Mouse (Mus musculus) kidney, postnatal 0 days (tissue): ENCODE results near the gene Kdelc2. TPM values are rescaled to one million over a fixed set of nuclear protein-coding genes. Genes with fewer than 3 reads are reported as not detected.

Experiments
- ATAC-seq: fragments of 200-750 bp; cut with Nextera tagmentation; replicated peaks from 2 replicates; pipeline ENCODE4 v1.8.0; 2017; ENCODE audit warnings: low read depth, moderate number of reproducible peaks, moderate TSS enrichment, moderate library complexity; ENCODE audit not compliant: low FRiP score
- DNase-seq: peaks from one replicate; pipeline ENCODE4 v3.0.0-alpha.2; 2016; ENCODE audit warnings: low spot score
- H3K27ac ChIP-seq: fragments of 300-500 bp; sonication (generic); 2 replicates; pipeline ENCODE4 v1.5.1; 2014; ENCODE audit warnings: mild to moderate bottlenecking
- H3K27me3 ChIP-seq: fragments of 300-500 bp; sonication (generic); 2 replicates; pipeline ENCODE4 v1.6.1; 2014; ENCODE audit warnings: low read length, mixed read lengths; ENCODE audit not compliant: insufficient read depth
- H3K36me3 ChIP-seq: fragments of 300-500 bp; sonication (generic); 2 replicates; pipeline ENCODE4 v1.6.1; 2014; ENCODE audit warnings: low read length, mixed read lengths; ENCODE audit not compliant: insufficient read depth
- H3K4me1 ChIP-seq: fragments of 300-500 bp; sonication (generic); replicated peaks from 2 replicates; pipeline ENCODE4 v1.6.1; 2014; ENCODE audit warnings: antibody characterized with exemption, low read length, mixed read lengths; ENCODE audit not compliant: insufficient read depth
- H3K4me2 ChIP-seq: fragments of 300-500 bp; sonication (generic); 2 replicates; pipeline ENCODE4 v1.6.1; 2014; ENCODE audit warnings: mild to moderate bottlenecking, low read length, moderate library complexity, mixed read lengths
- H3K4me3 ChIP-seq: fragments of 300-500 bp; sonication (generic); replicated peaks from 2 replicates; pipeline ENCODE4 v1.5.1; 2014; ENCODE audit warnings: low read depth, low read length
- H3K9ac ChIP-seq: fragments of 300-500 bp; sonication (generic); 2 replicates; pipeline ENCODE4 v1.6.1; 2014; ENCODE audit warnings: low read depth, low read length
- H3K9me3 ChIP-seq: fragments of 300-500 bp; sonication (generic); replicated peaks from 2 replicates; pipeline ENCODE4 v1.6.1; 2016; ENCODE audit warnings: low read length, inconsistent platforms, mixed read lengths
- CTCF ChIP-seq: IDR thresholded peaks from 2 replicates; pipeline ENCODE4 v1.5.1; 2016; ENCODE audit warnings: antibody characterized with exemption, low read depth, mild to moderate bottlenecking, moderate library complexity
- WGBS: fragments of 180-500 bp; shearing (Covaris S2); extraction: QIAGEN DNeasy Blood & Tissue Kit; methylation state at CpG from one replicate; pipeline ENCODE4 v1.1.7; 2014; 5-methylcytosine and 5-hydroxymethylcytosine counted together
- polyA plus RNA-seq: library from polyadenylated mRNA; unstranded; fragments of >200 nt; fragmentation: Nextera tagmentation; extraction: Ambion mirVana; gene quantifications from 2 replicates; pipeline ENCODE4 v1.2.1, GENCODE M21; 2015

Kdelc2 gene
- polyA plus RNA-seq, 1 experiment from 2014 or later, result 28.6 TPM

GRCm38 (mm10) chr9:53356219-53357155, 27.3 kb upstream of the Kdelc2 start:
- TF ChIP-seq CTCF, result no peak
- ATAC-seq (no peak; the same call in 1 of the 2 replicates), DNase-seq (peak; percentile 27)
- H3K27me3 ChIP-seq, result no peaks in the 10 kb centered on the region
- peak overlapping the region; percentile 32; the same call in 1 of the 2 replicates for H3K9ac ChIP-seq
- 0 out of 2 replicates have a peak overlapping the region, but pooled peaks have one; percentile 47 for H3K27ac ChIP-seq
- H3K4me2 ChIP-seq, result peak overlapping the region; percentile 39; the same call in 1 of the 2 replicates
- 19% methylated on average over 14 of the region's 14 CpGs for WGBS
- H3K4me3 ChIP-seq, result no peak overlapping the region
- H3K36me3 ChIP-seq, result no peaks in the 10 kb centered on the region
- H3K9me3 ChIP-seq, result no peaks in the 10 kb centered on the region
- no peaks in the 10 kb centered on the region for H3K4me1 ChIP-seq

- ATAC-seq, result no peak
- Histone ChIP-seq H3K27me3 (no peaks in the 10 kb centered on the region), H3K27ac (no peak overlapping the region), H3K4me2 (no peak overlapping the region), H3K4me1 (no peaks in the 10 kb centered on the region), H3K9ac (no peak overlapping the region), H3K36me3 (0 out of 2 replicates have a peak, but pooled peaks cover 6% of the 10 kb centered on the region), H3K4me3 (no peak overlapping the region), H3K9me3 (no peaks in the 10 kb centered on the region)
- WGBS, result 60% methylated on average over 3 of the region's 3 CpGs
- no peak for TF ChIP-seq CTCF
- no peak for DNase-seq
Observed at GRCm38 (mm10) chr9:53371339-53371738, 12.5 kb upstream of the Kdelc2 start.

- 76% methylated on average over 4 of the region's 4 CpGs for WGBS
- no peak overlapping the region for H3K4me3 ChIP-seq
- H3K9ac ChIP-seq, result no peak overlapping the region
- DNase-seq (no peak), ATAC-seq (no peak)
- H3K27ac ChIP-seq, result no peak overlapping the region
- no peak overlapping the region for H3K4me2 ChIP-seq
- H3K36me3 ChIP-seq, result 0 out of 2 replicates have a peak, but pooled peaks cover 6% of the 10 kb centered on the region
- TF ChIP-seq CTCF, result peak; percentile 28; the same call in 1 of the 2 replicates
- no peaks in the 10 kb centered on the region for H3K4me1 ChIP-seq
- H3K9me3 ChIP-seq, result no peaks in the 10 kb centered on the region
- H3K27me3 ChIP-seq, result no peaks in the 10 kb centered on the region
Observed at GRCm38 (mm10) chr9:53375907-53376306, 7.9 kb upstream of the Kdelc2 start.

GRCm38 (mm10) chr9:53376820-53377219, 7.0 kb upstream of the Kdelc2 start:
- Histone ChIP-seq H3K27ac (no peak overlapping the region), H3K4me1 (no peaks in the 10 kb centered on the region), H3K9me3 (no peaks in the 10 kb centered on the region), H3K4me2 (no peak overlapping the region), H3K27me3 (no peaks in the 10 kb centered on the region), H3K36me3 (0 out of 2 replicates have a peak, but pooled peaks cover 6% of the 10 kb centered on the region), H3K4me3 (no peak overlapping the region), H3K9ac (no peak overlapping the region)
- DNase-seq (no peak), ATAC-seq (no peak)
- peak; percentile 35; the same call in 1 of the 2 replicates for TF ChIP-seq CTCF
- WGBS, result 88% methylated on average over 13 of the region's 13 CpGs

GRCm38 (mm10) chr9:53377597-53377996, 6.2 kb upstream of the Kdelc2 start:
- ATAC-seq (no peak), DNase-seq (no peak)
- Histone ChIP-seq H3K9me3 (no peaks in the 10 kb centered on the region), H3K4me1 (no peaks in the 10 kb centered on the region), H3K36me3 (0 out of 2 replicates have a peak, but pooled peaks cover 6% of the 10 kb centered on the region), H3K27me3 (no peaks in the 10 kb centered on the region), H3K4me2 (no peak overlapping the region), H3K9ac (no peak overlapping the region), H3K27ac (no peak overlapping the region), H3K4me3 (no peak overlapping the region)
- WGBS, result 60% methylated on average over 5 of the region's 5 CpGs
- TF ChIP-seq CTCF, result no peak

- Histone ChIP-seq H3K9me3 (no peaks in the 10 kb centered on the region), H3K27ac (no peak overlapping the region)
- no peak for ATAC-seq
Observed at GRCm38 (mm10) chr9:53378171-53378570, 5.7 kb upstream of the Kdelc2 start.

More at GRCm38 (mm10) chr9:53378171-53378570, 5.7 kb upstream of the Kdelc2 start:
- H3K9ac ChIP-seq, result no peak overlapping the region
- TF ChIP-seq CTCF, result no peak
- 76% methylated on average over 3 of the region's 3 CpGs for WGBS
- 0 out of 2 replicates have a peak, but pooled peaks cover 6% of the 10 kb centered on the region for H3K36me3 ChIP-seq
- no peak for DNase-seq
- no peaks in the 10 kb centered on the region for H3K27me3 ChIP-seq
- no peak overlapping the region for H3K4me2 ChIP-seq
- H3K4me1 ChIP-seq, result no peaks in the 10 kb centered on the region
- H3K4me3 ChIP-seq, result no peak overlapping the region
